Mouse (Mus musculus) left cerebral cortex, postnatal 36 days (tissue): ENCODE results near the gene Capg. TPM values are rescaled to one million over a fixed set of nuclear protein-coding genes. Genes with fewer than 3 reads are reported as not detected.

Experiments used
- DNase-seq, 2 experiments: peaks; one replicate each; pipeline ENCODE4 v3.0.0; 2021 to 2022; ENCODE audit warnings: low spot score in 2 of 2, mixed read lengths in 1 of 2
- intact Hi-C: fragments of 180-260 bp; cut with DNase I; formaldehyde crosslinking; loops from one replicate; pipeline ENCODE4 v1.15.1; 2025
- total RNA-seq, 2 experiments: library from RNA; stranded (reverse); gene quantifications; 2 replicates each; pipeline ENCODE4 v1.2.3; 2021

The Capg gene
- 1 to 10 TPM; 2.2 to 3.1 TPM for total RNA-seq

DNA sequence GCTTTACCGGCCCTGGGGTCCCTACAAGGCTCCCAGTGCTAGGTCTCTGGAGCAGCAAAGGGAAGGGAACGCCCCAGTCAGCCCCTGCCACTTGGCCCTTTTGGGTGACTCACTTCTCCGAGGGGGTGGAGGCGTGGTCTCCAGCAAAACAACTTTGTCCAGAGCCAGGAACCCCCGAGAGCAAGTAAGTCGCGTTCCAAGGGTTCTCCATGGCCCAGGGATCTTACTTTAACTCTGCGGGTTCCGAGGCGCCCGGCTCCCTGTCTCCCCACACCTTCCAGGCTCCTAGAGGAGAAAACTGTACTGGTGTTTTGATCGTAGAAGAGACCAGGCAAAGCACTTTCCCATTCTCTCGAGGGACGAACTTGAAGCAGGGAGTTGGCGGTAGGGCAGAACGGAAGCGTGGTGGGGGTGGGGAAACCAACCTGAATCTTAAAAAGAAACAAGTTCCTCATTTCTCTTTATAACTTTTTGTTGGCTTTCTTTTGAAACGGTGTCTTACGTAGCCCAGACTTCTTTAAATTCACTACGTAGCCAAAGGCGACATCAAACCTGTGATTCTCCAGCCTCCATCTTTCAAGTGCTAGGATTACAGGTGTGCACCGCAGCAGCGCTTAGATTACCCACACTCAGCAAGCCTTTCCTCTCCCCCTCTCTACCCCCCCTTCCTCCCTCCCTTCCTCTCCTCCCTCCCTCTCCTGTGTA lies at the start of gene Capg:
Capg (plus strand) TSS at position 109 of the 705 bp plus-strand sequence.
- DNase-seq: no peak
- intact Hi-C loops: no loop called here

DNA sequence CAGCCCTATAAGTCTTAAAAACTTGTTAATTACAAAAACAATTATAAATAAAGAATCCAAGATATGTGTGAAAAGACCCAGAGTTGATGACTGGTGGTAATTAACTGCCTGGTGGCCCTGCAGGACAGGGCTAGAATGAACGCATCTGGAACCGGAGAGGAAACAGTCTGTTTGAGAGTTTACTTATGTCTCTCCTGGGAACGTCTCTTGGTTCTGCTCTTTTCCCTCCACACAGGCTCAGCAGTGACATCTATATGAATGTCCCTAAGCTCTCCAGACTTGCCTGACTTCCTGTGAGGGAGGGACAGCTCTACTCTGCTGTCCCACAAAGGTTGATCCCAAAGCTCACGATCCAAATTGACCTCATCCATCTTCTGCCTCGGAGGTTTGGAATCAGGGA lies 45.2 kb upstream of the Capg start:
- no peak for DNase-seq
- intact Hi-C loops: no loop called here

DNA sequence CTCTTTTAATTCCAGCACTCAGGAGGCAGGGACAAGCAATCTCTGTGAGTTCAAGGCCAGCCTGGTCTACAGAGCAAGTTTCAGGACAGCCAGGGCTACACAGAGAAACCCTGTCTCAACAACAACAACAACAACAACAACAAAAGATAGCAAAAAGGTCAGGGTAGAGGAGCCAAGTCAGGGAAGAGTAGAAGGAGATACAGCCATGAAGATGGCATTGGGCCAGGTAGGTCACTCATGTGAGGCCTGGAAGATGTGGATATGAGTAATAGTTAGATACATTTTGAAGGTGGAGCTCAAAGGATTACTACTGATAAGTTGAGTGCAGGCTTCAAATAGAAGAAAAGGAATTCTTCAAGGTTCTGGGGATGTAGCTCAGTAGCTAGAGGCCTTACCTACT lies 40.9 kb upstream of the Capg start:
- no peak for DNase-seq
- intact Hi-C loops: no loop called here

DNA sequence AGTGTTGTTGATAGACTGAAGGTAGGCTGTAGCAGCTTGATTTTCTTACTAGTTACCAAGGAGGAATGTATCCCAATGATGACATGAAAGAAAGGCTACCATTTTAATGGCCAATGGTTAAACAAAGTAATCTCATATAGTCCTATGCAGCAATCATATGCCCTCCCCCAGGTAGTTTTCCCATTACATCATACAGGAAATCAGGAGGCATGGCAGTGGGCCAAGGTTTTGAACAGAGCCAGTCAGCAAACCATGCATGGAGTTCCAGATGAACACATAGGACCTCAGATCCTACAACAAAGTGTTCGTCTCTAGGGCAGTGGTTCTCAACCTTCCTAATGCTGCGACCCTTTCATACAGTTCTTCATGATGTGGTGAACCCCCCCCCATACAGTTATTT lies 40.3 kb upstream of the Capg start:
- intact Hi-C loops: no loop called here

DNA sequence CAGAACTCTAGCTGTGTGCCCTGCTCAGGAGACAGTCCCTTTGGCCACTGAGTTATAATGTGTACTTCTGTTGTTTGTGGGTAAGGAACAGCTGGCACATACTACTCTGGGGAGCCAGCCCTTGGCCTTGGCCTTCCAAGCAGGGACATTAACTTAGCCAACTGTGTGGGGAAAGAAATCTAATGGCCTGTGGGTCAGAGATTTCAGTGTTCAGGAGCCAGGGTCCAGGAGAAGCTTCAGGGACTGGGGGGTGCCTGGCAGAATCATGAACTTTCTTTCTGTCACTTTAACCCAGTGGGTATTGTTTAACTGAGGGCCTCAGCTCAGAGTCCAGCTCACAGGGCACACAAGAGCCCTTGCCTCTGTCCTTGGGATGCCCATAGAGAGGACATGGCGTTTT lies 38.1 kb upstream of the Capg start:
- intact Hi-C loops: no loop called here

More for the DNA sequence above, 40.3 kb upstream of the Capg start:
- no peak for DNase-seq

DNA sequence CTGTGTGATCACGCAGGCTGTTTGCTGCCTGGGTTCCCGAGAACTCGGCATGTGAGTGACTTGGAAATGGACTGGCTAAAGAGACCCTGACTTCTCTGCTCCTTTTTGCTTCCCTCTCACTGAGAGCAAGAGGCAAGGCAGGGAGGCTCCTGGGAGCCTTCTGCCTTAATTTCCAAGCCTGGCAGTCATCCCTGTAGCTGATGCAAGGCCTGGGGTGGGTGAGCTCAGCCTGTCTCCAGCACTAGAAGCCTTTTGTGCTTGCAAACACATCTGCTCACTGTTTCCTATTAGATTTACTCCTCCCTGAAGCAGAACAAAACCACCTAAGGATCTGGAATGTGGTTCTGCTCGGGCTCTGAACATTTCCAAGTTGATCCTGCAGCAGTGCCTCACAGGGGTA lies 35.6 kb upstream of the Capg start:
- intact Hi-C loops: no loop called here
- DNase-seq: no peak

More for the DNA sequence above, 38.1 kb upstream of the Capg start:
- no peak for DNase-seq

DNA sequence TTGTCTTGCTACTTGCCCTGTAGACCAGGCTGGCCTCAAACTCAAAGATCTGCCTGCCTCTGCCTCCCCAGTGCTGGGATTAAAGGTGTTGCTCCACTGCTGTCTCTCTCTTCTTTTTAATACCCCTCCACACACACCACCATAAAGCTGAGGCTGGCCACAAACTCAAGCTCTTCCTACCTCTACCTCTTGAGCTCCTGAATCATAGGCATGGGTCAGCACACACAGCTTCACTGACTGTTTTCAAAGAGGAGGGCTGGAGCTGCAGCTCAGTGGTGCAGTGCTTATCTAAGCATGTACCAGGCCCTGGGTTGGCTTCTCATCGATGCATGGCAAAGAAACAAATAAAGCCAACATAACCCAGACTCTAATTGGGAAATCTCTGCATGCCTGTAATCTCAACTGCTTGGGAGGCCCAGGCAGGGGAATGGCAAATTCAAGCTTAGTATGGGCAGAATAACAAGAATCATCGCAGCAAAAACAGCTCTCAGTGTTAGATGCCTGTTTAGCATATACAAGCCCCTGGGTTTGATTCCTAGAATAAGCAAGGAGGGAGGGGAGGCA lies 34.2 kb upstream of the Capg start:
- intact Hi-C loops: loop anchor here (5.0 kb wide), 1 partner anchor 53 kb away; no protein-coding TSS in a partner anchor

DNA sequence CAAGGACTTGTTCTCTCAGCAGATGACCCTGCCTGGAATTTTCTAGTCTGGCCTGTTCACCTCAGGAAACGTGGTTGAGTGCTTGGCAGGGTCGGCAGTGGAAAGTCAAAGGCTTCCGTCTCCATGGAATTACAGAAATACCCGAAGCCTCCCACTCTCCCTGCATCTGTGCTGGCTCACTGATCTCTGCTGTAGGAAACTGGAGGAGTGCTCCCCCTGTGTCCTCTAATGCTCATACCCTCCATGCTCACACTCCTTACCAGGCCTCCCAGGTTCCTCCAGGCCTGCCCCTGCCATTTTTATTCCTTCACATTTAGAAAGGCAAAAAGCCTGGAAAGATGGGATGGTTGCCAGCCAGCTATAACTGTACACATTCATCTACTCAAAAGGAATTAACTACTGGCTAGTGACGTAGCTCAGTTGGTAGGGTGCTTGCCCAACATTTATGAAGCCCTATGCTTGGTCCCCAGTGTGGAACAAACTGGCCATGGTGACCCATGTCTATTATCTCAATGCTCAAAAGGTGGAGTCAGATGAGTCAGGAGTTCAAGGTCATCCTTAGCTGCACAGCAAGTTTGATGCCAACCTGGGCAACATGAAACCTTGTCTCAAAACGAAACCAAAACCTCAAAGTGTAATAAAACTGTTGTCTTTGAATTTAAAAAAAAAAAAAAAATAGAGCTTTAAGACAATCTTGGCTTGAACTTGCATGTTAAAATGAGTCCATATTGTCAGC lies 33.3 kb upstream of the Capg start:
- intact Hi-C loops: loop anchor here (5.0 kb wide), 1 partner anchor 54 kb away; no protein-coding TSS in a partner anchor
- DNase-seq: no peak

More for the DNA sequence above, 34.2 kb upstream of the Capg start:
- DNase-seq: no peak

DNA sequence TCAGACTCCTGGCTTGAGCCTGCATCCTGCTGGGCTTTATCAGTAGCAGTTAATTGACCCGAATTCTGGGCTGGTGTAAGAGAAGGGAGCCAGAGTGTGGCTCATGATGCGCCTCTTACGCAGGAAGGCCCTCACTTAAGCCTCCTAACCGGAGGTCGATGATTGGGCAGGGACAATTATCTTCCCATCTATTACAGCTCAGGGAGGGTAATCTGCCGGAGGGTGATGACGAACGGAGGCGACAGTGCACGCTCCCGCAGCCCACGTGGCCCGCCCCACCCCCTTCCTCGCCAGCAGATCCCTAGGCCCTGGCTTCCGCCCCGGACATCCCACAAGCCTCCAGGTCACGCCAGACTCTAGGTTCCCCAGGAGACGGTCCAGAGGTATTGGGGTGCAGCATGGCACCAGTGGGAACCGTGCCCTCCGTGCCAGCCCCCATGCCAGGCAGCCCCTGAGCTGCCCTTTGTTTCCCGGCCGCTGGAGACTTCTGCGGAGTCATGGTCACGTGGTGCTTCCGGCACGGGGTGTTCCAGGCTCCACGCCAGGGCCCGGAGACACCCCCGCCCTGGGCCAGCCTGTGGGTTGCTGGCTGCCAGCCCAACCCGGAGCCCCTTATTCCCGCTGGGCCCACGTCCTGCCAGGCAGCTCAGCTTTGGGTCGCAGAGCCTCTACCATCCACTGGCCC lies 31.7 kb upstream of the Capg start:
- DNase-seq: peak; percentile 90 to 91
- intact Hi-C loops: loop anchor here (2.0 to 5.0 kb wide), 2 partner anchors 55 to 74 kb away; partner anchors contain the start of gene Mat2a

DNA sequence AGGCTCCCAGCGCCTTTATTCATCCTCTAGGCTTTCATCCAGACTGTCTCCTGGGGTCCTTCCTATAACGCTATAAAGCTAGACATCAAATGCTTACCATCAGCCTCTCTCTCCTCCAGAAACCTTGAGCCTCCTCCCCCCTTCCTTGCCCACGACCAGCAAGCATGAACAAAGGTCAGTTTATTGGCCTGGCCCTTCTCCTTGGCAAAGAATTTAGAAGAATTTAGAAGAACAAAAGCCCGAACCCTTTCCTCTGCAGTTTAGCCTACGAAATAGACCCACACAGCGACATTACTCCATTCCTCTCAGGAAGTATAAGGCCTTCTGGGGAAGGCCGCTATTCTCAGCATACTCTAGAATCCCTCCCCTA lies 31.1 kb upstream of the Capg start:
- intact Hi-C loops: loop anchor here (2.0 to 5.0 kb wide), 2 partner anchors 56 to 74 kb away; partner anchors contain the start of gene Mat2a

DNA sequence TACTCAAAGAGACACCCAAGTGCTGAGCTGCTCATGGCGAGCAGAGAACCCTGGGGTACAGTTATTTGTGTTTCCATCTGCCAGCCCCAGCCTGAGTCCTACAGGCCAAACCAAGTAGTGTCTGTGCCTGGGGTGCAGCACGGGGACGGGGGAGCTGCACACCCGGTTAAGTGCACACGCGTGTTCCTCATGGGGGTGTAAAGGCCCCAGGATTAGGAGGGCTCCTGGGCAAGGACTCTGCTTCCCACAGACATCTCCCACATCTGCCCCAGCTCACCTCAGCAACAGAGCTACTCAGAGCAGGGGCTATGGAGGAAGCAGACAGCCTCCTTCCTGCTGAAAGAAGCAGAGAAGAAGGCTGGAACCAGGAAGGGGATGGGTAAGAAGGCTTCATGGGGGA lies 28.5 kb upstream of the Capg start:
- intact Hi-C loops: no loop called here
- DNase-seq: no peak

More for the DNA sequence above, 31.1 kb upstream of the Capg start:
- DNase-seq: no peak

DNA sequence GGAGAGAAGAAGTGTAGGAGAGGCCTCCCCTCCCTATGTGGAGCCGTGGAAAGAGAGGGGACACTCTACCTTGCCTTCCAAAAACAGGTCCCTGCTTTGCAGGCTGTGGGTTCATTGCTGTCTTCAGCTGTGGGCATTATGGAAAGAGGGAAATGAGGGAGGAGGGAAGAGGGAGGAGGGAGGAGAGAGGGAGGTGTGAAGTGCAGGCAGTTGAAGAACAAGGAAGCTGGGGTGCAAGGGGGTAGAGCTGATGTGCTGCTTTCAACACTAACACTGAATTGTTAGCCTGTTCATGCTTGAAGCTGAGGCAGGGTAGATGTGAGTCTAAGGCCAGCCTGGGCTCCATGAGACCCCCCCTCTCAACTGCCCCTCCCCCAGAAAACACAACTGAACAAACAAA lies 25.3 kb upstream of the Capg start:
- DNase-seq: no peak
- intact Hi-C loops: no loop called here

DNA sequence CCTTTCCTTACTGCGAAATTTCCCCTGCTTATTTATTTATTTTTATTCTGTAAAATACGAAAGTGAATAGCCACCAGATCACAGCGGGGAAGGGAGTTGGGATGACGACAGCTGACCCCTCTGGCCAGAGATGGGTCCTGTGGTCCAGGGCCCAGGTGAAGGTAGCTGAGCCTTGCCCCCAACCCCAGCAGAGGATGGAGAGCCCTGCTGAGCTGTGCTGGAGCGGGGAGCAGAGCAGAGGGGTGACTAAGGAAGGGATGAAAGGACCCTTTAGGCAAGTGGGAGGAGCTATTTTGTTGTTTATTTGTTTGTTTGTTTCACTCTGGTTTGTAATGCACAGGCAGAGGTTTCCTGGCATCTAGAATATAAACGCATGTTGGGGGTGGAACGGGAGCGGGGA lies 24.9 kb upstream of the Capg start:
- intact Hi-C loops: no loop called here
- no peak for DNase-seq

DNA sequence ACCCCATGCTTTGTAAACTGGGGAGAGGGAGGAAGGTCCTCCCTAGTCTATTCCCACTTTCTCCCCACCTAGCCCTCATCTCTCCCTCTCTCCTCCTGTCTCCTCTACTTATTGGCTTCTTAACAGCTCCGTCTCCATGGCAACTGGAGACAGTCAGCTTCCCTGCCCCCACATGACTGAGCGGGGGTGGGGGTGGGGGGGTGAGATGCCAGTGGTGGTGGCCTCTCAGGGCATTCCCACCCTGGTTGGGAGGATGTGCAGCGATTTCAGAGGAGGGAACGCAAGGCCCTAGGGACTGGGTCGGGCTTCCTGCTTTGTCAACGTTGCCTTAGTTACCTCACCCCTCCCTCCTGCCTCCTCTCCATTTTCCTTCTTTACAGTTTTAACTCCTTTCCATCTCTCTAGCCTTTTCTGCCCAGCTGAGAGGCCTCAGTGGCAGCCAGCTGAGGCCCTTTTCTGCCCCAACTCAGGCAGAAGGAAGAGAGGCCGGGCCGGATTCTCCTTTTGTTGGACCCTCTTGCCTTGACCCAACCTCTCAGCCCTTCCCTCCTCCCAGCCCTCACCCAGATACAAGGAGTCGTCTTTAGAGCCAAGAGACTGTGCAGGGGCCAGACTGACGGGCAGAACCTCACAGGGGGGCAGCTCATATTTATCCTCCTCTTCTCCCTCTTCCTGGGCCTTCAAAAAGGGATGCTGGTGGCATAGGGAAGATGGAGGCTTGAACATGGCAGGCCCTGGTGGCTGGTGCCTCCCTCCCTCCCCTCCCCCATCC lies 24.1 kb upstream of the Capg start:
- intact Hi-C loops: no loop called here
- DNase-seq: peak; percentile 36 to 49

DNA sequence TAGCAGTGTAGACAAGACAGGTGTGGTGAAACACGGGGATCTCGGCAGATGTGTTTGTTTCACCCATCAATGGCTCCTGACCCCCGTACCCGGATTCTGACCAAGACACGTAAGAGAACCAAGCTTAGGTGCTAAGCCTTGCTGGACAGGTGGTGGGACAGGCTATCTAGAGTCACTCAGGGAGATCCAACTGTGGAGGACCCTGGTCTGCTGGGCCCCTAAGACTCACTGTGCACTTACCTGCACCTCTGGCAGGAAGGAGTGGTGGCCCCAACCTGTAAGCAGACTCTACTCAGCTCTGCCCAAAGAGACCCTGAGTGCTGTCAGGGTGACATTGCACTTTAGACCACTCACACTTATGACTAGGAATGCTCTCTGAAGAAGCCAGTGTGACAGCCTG lies 23.3 kb upstream of the Capg start:
- no peak for DNase-seq
- intact Hi-C loops: no loop called here

DNA sequence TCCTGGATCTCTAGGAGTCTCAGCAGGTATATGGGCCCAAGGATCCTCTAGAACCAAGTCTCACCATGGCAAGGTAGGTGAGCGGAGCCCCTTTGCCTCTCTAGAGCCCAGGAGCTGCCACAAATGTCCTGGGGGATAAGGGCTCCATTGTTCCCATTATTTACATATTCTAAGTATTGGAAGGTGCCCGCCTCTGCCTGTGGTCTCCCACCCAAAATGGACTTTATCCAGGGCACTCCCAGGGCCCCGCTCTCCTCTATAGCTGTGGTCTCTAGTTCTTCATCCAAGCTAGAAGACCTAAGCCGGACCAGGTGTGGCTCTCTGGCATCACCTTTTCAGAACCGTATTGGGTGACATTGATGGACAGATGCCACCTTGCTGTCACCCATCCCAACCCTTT lies 22.6 kb upstream of the Capg start, which contains the start of gene Sh2d6:
Sh2d6 (minus strand) TSS at position 101 of the 400 bp plus-strand sequence.
- no peak for DNase-seq
- intact Hi-C loops: no loop called here

DNA sequence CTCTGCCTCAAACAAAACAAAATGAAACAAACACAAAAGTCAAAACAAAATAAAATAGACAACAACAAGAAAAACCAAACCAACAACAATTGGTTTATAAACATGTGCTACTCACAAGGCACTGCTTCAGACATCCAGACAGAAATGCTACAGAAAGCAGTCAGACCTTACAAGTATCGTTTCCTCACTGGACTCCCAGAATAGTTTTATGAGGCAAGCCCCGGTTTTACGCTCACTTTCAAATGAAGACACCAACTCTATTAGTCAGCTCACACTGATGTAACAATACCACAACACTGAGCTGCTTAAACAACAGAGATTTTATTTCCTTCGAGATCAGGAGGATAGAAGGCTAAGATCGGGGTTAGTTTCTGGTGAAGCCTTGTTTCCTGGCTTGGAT lies 21.9 kb upstream of the Capg start:
- no peak for DNase-seq
- intact Hi-C loops: no loop called here

DNA sequence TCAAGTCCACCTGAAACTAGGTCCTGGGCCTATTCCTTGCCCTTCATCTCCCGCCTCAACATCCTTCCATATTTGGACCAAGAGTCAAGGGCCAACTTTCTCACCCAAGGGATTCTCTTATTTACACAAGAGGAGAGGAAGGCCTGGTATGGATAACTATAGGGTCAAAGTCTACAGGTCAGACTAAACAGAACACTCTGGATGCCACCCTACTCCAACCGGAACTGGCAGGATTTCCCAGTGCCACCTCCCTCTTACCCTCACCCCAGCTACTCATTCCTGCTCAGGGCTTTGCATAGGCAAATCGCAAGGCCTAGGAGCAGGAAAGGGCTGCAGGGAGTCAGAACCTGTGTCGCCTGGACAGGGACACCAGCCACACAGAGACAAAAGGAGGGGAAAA lies 21.0 kb upstream of the Capg start:
- intact Hi-C loops: no loop called here
- no peak for DNase-seq

DNA sequence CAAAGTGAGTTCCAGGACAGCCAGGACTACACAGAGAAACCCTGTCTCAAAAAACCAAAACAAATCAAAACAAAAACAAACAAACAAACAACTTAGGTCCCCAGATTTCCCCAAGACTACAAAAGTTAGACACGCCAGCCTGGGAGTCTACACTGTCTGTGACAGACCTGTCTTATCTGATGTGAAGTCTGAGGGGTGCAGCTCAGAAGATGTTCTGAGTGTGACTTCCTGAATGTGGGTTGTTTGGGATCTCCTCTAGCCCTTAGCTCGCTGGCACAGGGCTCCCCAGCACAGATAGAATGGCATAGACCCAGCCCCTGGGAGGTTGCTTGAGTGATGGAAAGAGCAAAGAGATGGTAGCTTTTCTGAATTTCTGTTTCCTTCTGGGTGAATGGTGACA lies 20.0 kb upstream of the Capg start:
- no peak for DNase-seq
- intact Hi-C loops: no loop called here
